Mouse (Mus musculus): ENCODE results near the gene Synj2. TPM values are rescaled to one million over a fixed set of nuclear protein-coding genes. Genes with fewer than 3 reads are reported as not detected.

Synj2 gene
- polyA plus RNA-seq, 1 experiment from 2014 or later: 4.0 TPM

DNA sequence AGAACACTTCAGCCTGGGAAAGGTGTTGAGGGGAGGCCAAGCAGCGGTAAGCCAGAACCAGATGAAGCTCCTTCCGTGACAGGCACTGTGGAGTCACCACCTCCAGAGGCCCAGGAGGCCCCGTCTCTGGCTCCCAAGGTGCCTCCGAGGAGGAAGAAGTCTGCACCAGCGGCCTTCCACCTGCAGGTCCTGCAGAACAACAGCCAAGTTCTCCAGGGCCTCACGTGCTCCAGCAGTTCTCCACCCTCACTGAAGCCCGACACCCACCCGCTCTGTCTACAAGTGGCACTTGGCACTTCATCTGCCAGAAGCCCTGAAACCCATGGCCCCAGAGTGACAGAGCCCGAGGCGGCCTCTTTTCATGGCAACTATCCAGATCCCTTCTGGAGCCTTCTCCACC is 96.4 kb downstream of the Synj2 start:
- 73% methylated on average over 10 of the region's 10 CpGs for WGBS
- no peaks in the 10 kb centered on the region for H3K36me3 ChIP-seq (ENCODE audit: insufficient read depth, low read length)
- no peak for ATAC-seq (ENCODE audit: low FRiP score, low TSS enrichment)

DNA sequence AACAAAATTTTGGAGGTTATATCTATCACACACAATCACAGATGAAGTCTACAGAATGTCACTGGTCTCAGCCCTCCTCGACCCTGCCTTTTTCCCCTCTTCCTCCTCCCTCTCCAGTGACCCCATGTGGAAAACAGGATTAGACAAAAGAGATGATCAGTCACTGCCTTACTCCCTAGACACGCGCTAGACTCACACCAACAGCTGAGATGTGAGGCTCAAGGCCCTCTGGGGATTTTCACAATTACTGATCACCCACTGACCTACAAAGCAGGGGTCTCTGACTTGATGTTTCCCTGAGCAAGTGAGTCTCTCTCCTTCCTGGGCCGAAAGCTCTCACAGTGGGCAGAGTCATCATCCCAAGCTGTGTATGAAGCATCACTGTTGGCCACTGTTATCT is 111.7 kb downstream of the Synj2 start:
- no peak overlapping the region for H3K9ac ChIP-seq (replicated peaks; ENCODE audit: low read length)
- no peak overlapping the region for H3K4me3 ChIP-seq (ENCODE audit: low read length)
- no peaks in the 10 kb centered on the region for H3K9me3 ChIP-seq (ENCODE audit: low read length)
- no peaks in the 10 kb centered on the region for H3K4me1 ChIP-seq (ENCODE audit: insufficient read depth, low read length)
- no peaks in the 10 kb centered on the region for H3K36me3 ChIP-seq (ENCODE audit: insufficient read depth, low read length)
- no peaks in the 10 kb centered on the region for H3K27me3 ChIP-seq (ENCODE audit: insufficient read depth, low read length)
- H3K27ac ChIP-seq (ENCODE audit: low read length): no peak overlapping the region
- WGBS: 82% methylated on average over 4 of the region's 4 CpGs
- no peak for ATAC-seq (ENCODE audit: low FRiP score, low TSS enrichment)
- no peak overlapping the region for H3K4me2 ChIP-seq (replicated peaks; ENCODE audit: low read depth, low read length)

More for the DNA sequence above, 96.4 kb downstream of the Synj2 start:
- Histone ChIP-seq H3K4me2 (replicated peaks; ENCODE audit: low read depth, low read length) (no peak overlapping the region), H3K9me3 (ENCODE audit: low read length) (no peaks in the 10 kb centered on the region), H3K9ac (replicated peaks; ENCODE audit: low read length) (no peak overlapping the region), H3K4me3 (ENCODE audit: low read length) (no peak overlapping the region), H3K27me3 (ENCODE audit: insufficient read depth, low read length) (no peaks in the 10 kb centered on the region), H3K27ac (ENCODE audit: low read length) (no peak overlapping the region), H3K4me1 (ENCODE audit: insufficient read depth, low read length) (no peaks in the 10 kb centered on the region)

DNA sequence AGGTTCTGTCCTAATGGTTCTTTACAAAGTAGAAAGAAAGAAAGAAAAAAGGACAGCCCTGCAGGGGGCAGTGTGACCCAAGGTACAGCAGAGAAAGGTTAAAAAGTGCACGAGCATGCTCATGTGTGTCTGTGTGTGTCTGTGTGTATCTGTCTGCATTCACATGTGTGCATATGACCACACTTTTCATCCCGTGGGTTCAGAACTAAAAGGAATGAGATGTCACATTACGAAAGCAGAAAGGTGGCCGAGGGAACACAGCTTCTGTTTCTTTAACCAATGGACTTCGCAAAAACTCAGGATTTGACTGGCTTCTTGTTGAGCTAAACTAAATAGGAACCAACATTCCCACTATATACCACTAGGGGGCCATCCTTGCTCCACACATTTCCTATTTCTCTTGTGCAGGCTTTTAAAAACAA is 113.9 kb downstream of the Synj2 start:
- Histone ChIP-seq H3K4me1 (ENCODE audit: insufficient read depth, low read length) (no peaks in the 10 kb centered on the region), H3K36me3 (ENCODE audit: insufficient read depth, low read length) (no peaks in the 10 kb centered on the region), H3K27ac (ENCODE audit: low read length) (no peak overlapping the region), H3K9me3 (ENCODE audit: low read length) (no peaks in the 10 kb centered on the region), H3K9ac (replicated peaks; ENCODE audit: low read length) (no peak overlapping the region), H3K27me3 (ENCODE audit: insufficient read depth, low read length) (no peaks in the 10 kb centered on the region), H3K4me3 (ENCODE audit: low read length) (no peak overlapping the region), H3K4me2 (replicated peaks; ENCODE audit: low read depth, low read length) (0 out of 2 replicates have a peak overlapping the region, but pooled peaks have one; percentile 16)
- 23% methylated on average over 5 of the region's 5 CpGs for WGBS
- ATAC-seq (ENCODE audit: low FRiP score, low TSS enrichment): no peak

DNA sequence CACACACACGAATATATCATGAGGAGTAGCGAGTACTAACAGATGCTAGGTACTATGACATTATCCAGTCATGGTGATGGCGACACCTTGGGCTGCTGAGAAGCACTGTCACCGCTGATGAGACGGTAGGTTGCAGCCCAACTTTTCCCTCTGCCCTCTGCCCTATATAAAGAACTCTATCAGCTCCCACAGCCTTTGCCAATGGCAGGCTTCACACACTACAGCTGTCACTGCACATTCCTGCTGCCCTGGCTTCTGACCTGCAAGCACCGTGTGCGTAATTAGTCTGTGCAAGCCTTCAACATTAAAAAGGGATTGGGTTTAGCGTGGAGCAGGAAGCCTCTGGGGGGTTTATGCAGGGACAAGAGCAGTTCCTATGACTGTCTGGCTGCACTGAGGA is 121.7 kb downstream of the Synj2 start:
- Histone ChIP-seq H3K27me3 (ENCODE audit: insufficient read depth, low read length) (no peaks in the 10 kb centered on the region), H3K4me2 (replicated peaks; ENCODE audit: low read depth, low read length) (no peak overlapping the region), H3K36me3 (ENCODE audit: insufficient read depth, low read length) (peaks cover 11% of the 10 kb centered on the region; the same call in 1 of the 2 replicates), H3K4me1 (ENCODE audit: insufficient read depth, low read length) (no peaks in the 10 kb centered on the region), H3K27ac (ENCODE audit: low read length) (no peak overlapping the region), H3K9me3 (ENCODE audit: low read length) (no peaks in the 10 kb centered on the region), H3K4me3 (ENCODE audit: low read length) (no peak overlapping the region), H3K9ac (replicated peaks; ENCODE audit: low read length) (no peak overlapping the region)
- WGBS: 62% methylated on average over 8 of the region's 8 CpGs
- no peak for ATAC-seq (ENCODE audit: low FRiP score, low TSS enrichment)

DNA sequence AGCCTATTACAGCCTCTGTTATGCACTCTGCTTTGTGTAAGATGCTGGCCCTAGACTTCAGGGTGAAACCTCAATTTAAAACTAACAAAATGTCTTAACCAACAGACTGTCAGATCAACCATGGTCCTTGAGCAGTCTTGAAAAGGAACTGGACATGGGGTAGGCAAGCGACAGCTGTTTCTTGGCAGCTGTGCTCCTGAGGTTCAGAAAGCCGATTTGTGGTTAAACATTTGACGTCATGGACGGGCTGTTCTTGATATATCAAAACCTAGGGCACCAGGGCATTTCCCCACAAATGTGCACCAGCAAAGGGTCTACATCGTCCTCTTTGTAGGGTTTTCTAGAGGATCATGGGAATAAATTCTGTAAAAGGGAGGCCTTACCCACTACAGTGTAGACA is 122.5 kb downstream of the Synj2 start:
- Histone ChIP-seq H3K4me1 (ENCODE audit: insufficient read depth, low read length) (no peaks in the 10 kb centered on the region), H3K27ac (ENCODE audit: low read length) (no peak overlapping the region), H3K9me3 (ENCODE audit: low read length) (no peaks in the 10 kb centered on the region), H3K9ac (replicated peaks; ENCODE audit: low read length) (no peak overlapping the region), H3K27me3 (ENCODE audit: insufficient read depth, low read length) (no peaks in the 10 kb centered on the region), H3K36me3 (ENCODE audit: insufficient read depth, low read length) (peaks cover 11% of the 10 kb centered on the region; the same call in 1 of the 2 replicates), H3K4me3 (ENCODE audit: low read length) (no peak overlapping the region), H3K4me2 (replicated peaks; ENCODE audit: low read depth, low read length) (no peak overlapping the region)
- 85% methylated on average over 5 of the region's 5 CpGs for WGBS
- ATAC-seq (ENCODE audit: low FRiP score, low TSS enrichment): no peak

DNA sequence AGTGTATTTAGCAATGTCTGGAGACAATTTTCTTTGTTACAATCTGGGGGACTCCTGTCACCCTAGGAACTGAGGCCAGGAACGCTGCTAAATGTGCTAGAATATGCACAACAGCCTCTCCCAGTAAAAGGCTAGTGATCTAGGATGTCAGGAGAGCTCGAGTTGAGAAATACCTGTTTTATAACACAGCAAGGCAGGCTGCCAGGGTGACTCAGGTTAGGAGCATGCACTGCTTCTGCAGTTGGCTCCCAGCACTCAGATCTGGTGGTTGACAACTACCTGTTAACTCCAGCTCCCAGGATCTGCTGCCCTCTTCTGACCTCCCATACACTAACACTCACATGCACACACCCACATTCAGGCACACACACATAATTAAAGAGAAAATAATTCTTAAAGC is 124.9 kb downstream of the Synj2 start:
- Histone ChIP-seq H3K4me3 (ENCODE audit: low read length) (no peak overlapping the region), H3K9me3 (ENCODE audit: low read length) (no peaks in the 10 kb centered on the region), H3K4me1 (ENCODE audit: insufficient read depth, low read length) (no peaks in the 10 kb centered on the region), H3K27ac (ENCODE audit: low read length) (no peak overlapping the region), H3K27me3 (ENCODE audit: insufficient read depth, low read length) (no peaks in the 10 kb centered on the region), H3K9ac (replicated peaks; ENCODE audit: low read length) (no peak overlapping the region), H3K36me3 (ENCODE audit: insufficient read depth, low read length) (peaks cover 15% of the 10 kb centered on the region), H3K4me2 (replicated peaks; ENCODE audit: low read depth, low read length) (no peak overlapping the region)
- ATAC-seq (ENCODE audit: low FRiP score, low TSS enrichment): no peak
- WGBS: 96% methylated on average over 2 of the region's 2 CpGs

DNA sequence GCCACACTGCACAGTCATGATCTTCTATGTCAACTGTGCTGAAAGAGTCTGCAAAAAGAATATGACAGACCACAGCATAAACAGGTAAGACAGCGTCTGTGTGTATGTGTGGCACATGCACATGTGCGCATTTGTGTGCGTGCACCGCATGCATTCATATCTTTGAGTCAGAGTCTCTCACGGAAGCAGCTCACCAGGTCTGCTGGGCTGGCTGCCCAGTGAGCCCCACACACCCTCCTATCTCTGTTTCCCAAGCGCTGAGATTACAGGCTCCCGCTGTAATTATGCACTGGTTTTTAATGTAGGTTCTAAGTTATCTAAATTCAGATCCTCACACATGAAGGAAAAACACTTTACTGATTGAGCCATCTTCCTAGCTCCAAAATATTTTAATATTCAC is 126.5 kb downstream of the Synj2 start:
- ATAC-seq (ENCODE audit: low FRiP score, low TSS enrichment): no peak
- Histone ChIP-seq H3K27ac (ENCODE audit: low read length) (no peak overlapping the region), H3K9ac (replicated peaks; ENCODE audit: low read length) (no peak overlapping the region), H3K27me3 (ENCODE audit: insufficient read depth, low read length) (no peaks in the 10 kb centered on the region), H3K4me2 (replicated peaks; ENCODE audit: low read depth, low read length) (no peak overlapping the region), H3K4me1 (ENCODE audit: insufficient read depth, low read length) (no peaks in the 10 kb centered on the region), H3K4me3 (ENCODE audit: low read length) (no peak overlapping the region), H3K9me3 (ENCODE audit: low read length) (no peaks in the 10 kb centered on the region), H3K36me3 (ENCODE audit: insufficient read depth, low read length) (peaks cover 15% of the 10 kb centered on the region)
- WGBS: 97% methylated on average over 7 of the region's 7 CpGs

DNA sequence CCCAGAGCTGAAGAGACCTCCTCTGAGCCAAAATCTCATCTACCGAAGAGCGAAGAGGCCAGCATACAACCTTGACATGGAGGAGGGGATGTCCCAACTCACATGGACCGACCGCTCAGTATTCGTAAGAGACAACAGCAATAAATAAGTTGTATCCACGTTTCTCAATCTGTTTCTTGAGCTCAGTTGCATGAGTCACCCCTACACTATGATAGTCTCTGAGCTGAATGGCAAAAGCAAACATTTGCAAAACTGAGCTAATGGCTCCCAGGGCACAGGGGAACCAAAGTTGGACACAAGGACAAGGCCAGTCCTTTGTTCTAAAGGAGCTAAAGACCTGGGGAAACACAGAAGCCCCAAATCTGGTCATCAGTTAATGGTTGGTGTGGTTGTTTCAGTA is 128.8 kb downstream of the Synj2 start:
- no peak overlapping the region for H3K9ac ChIP-seq (replicated peaks; ENCODE audit: low read length)
- H3K27me3 ChIP-seq (ENCODE audit: insufficient read depth, low read length): no peaks in the 10 kb centered on the region
- ATAC-seq (ENCODE audit: low FRiP score, low TSS enrichment): no peak
- H3K4me2 ChIP-seq (replicated peaks; ENCODE audit: low read depth, low read length): no peak overlapping the region
- 91% methylated on average over 6 of the region's 6 CpGs for WGBS
- no peaks in the 10 kb centered on the region for H3K9me3 ChIP-seq (ENCODE audit: low read length)
- H3K4me1 ChIP-seq (ENCODE audit: insufficient read depth, low read length): no peaks in the 10 kb centered on the region
- H3K36me3 ChIP-seq (ENCODE audit: insufficient read depth, low read length): peaks cover 20% of the 10 kb centered on the region
- no peak overlapping the region for H3K4me3 ChIP-seq (ENCODE audit: low read length)
- no peak overlapping the region for H3K27ac ChIP-seq (ENCODE audit: low read length)

DNA sequence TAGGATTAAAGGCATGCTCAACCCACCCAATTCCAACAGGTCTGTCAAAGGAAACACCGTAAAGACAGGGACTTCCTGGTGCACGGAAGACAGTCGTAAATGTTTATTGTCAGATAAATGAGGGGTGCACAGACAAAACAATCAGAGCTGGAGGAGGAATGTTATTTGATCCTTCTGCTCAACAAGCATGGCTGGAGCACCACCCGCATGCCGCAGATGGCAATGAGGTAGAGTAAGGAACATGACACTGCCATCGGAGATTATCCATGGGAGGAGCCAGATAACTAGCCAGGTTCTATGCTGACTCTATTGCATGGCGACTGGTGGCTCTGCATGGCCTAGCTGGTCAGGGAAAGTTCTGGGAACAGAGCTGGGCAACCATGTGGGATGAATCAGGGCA is 132.3 kb downstream of the Synj2 start:
- no peak overlapping the region for H3K9ac ChIP-seq (replicated peaks; ENCODE audit: low read length)
- H3K27me3 ChIP-seq (ENCODE audit: insufficient read depth, low read length): no peaks in the 10 kb centered on the region
- no peaks in the 10 kb centered on the region for H3K9me3 ChIP-seq (ENCODE audit: low read length)
- H3K27ac ChIP-seq (ENCODE audit: low read length): no peak overlapping the region
- WGBS: 18% methylated on average over 7 of the region's 7 CpGs
- no peak overlapping the region for H3K4me2 ChIP-seq (replicated peaks; ENCODE audit: low read depth, low read length)
- H3K4me3 ChIP-seq (ENCODE audit: low read length): no peak overlapping the region
- peak; percentile 83 for ATAC-seq (ENCODE audit: low FRiP score, low TSS enrichment)
- H3K36me3 ChIP-seq (ENCODE audit: insufficient read depth, low read length): peaks cover 9% of the 10 kb centered on the region; the same call in 1 of the 2 replicates
- H3K4me1 ChIP-seq (ENCODE audit: insufficient read depth, low read length): peaks cover under 1% of the 10 kb centered on the region

DNA sequence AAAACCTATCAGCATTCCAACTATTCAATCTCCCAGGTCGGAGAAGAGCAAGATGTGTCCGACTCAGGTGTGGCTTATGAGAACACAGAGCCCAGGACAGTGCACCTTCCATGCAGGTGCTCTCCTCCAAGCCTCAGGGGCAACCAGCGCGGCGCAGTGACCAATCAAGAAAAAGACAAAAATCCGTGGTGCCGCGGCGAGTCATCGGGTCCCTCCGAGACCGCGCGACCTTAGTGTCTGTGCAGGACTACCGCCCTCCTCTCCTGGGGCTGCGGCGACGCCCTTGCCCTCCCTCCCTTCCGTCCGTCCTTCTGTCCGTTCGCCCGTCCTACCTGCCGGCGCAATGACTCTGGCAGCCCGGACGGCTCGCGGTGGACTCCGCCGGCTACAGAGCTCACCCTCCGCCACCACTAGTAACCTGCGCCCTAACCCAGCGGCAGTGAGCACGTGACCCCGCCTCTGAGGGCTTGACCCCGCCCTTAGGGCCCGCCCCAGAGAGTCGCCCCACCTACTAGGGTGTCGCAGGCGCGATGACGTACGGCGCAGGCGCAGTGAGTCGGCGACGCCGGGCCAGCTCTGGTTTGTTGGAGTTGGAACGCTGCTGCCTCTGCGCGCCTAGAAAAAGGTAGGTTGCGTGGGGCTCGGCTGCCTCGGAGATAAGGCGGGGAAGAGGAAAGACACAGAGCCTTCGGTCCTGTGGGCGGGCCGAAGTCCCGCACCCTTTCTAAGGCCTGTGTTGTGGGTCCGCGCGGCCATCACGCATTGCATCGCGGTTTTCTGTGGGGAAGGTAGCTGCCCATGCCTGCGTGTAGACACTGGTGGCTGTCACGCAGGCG is 138.4 kb downstream of the Synj2 start, which contains the start of the genes Serac1 and Gtf2h5:
Gene Serac1 (minus strand): TSS at position 455 of the 836 bp plus-strand sequence.
Gene Gtf2h5 (plus strand): TSS at position 500 of the 836 bp plus-strand sequence.
- peak within 1 kb of the TSS; percentile 82 for H3K9ac ChIP-seq (replicated peaks; ENCODE audit: low read length)
- peak within 1 kb of the TSS; percentile 78 for H3K4me3 ChIP-seq (ENCODE audit: low read length)
- H3K4me1 ChIP-seq (ENCODE audit: insufficient read depth, low read length): peaks cover 10% of the 10 kb centered on the region
- H3K36me3 ChIP-seq (ENCODE audit: insufficient read depth, low read length): peaks cover 12% of the 10 kb centered on the region; the same call in 1 of the 2 replicates
- peak within 1 kb of the TSS; percentile 86 for H3K27ac ChIP-seq (ENCODE audit: low read length)
- under 1% methylated on average over 70 of the region's 70 CpGs for WGBS
- no peaks in the 10 kb centered on the region for H3K27me3 ChIP-seq (ENCODE audit: insufficient read depth, low read length)
- H3K4me2 ChIP-seq (replicated peaks; ENCODE audit: low read depth, low read length): peak within 1 kb of the TSS; percentile 81
- no peaks in the 10 kb centered on the region for H3K9me3 ChIP-seq (ENCODE audit: low read length)
- peak; percentile 99 for ATAC-seq (ENCODE audit: low FRiP score, low TSS enrichment)

Data from kidney, embryonic 16.5 days (tissue).